Mouse (Mus musculus) T-helper 2 cell (primary cell): Measurements from ENCODE around the gene Gng13.
"Not testable (repeated sequence)": the region's sequence is repeated elsewhere in the genome, so short reads cannot be mapped to it uniquely, and the experiment has no call there.

Source experiments
- in situ Hi-C: fragments of 300-600 bp; cut with MboI, MseI; formaldehyde crosslinking; loops from one replicate; pipeline ENCODE4 v1.15.1; 2025; ENCODE audit warnings: high pct_unique_total_duplicates

Gene Gng13

GRCm38 (mm10) chr17:25728009-25728270 is 11.0 kb downstream of the Gng13 start:
- in situ Hi-C loops = loop anchor here (5.0 kb wide), 1 partner anchor 194 kb away; no protein-coding TSS in a partner anchor

- in situ Hi-C loops = no loop called here
These were observed 15.1 kb downstream of the Gng13 start for GRCm38 (mm10) chr17:25732082-25732481.

- in situ Hi-C loops = loop anchor here (5.0 kb wide), 1 partner anchor 47 kb away; no protein-coding TSS in a partner anchor
These were observed 18.3 kb downstream of the Gng13 start for GRCm38 (mm10) chr17:25735246-25735645.

GRCm38 (mm10) chr17:25735745-25736144 is 18.8 kb downstream of the Gng13 start, which contains the start of gene Mslnl:
Mslnl (plus strand) TSS chr17:25736042.
- in situ Hi-C loops = loop anchor here (5.0 kb wide), 1 partner anchor 47 kb away; no protein-coding TSS in a partner anchor

- in situ Hi-C loops = loop anchor here (5.0 kb wide), 1 partner anchor 43 kb away; no protein-coding TSS in a partner anchor
These were observed 21.9 kb downstream of the Gng13 start for GRCm38 (mm10) chr17:25738861-25739260.

GRCm38 (mm10) chr17:25741471-25741870 is 24.5 kb downstream of the Gng13 start:
- in situ Hi-C loops = not testable (repeated sequence)

- in situ Hi-C loops = no loop called here
These were observed 26.9 kb downstream of the Gng13 start for GRCm38 (mm10) chr17:25743831-25744230.

- in situ Hi-C loops = no loop called here
These were observed 27.3 kb downstream of the Gng13 start for GRCm38 (mm10) chr17:25744311-25744710.

GRCm38 (mm10) chr17:25748238-25748637 is 31.3 kb downstream of the Gng13 start:
- in situ Hi-C loops = no loop called here

GRCm38 (mm10) chr17:25749314-25749713 is 32.3 kb downstream of the Gng13 start:
- in situ Hi-C loops = no loop called here

- in situ Hi-C loops = no loop called here
These were observed 34.5 kb downstream of the Gng13 start for GRCm38 (mm10) chr17:25751446-25751845.

- in situ Hi-C loops = no loop called here
These were observed 37.3 kb downstream of the Gng13 start, which contains the start of gene Msln for GRCm38 (mm10) chr17:25754241-25754640. Msln (minus strand) TSS chr17:25754378.

- in situ Hi-C loops = no loop called here
These were observed 38.1 kb downstream of the Gng13 start for GRCm38 (mm10) chr17:25755086-25755485.

- in situ Hi-C loops = no loop called here
These were observed 38.8 kb downstream of the Gng13 start for GRCm38 (mm10) chr17:25755627-25756377.

GRCm38 (mm10) chr17:25756378-25757242 is 39.6 kb downstream of the Gng13 start:
- in situ Hi-C loops = no loop called here

GRCm38 (mm10) chr17:25757691-25758090 is 40.7 kb downstream of the Gng13 start:
- in situ Hi-C loops = no loop called here

- in situ Hi-C loops = loop anchor here (10.0 kb wide), 1 partner anchor 465 kb away; the partner anchor contains the start of gene Prss34
These were observed 43.2 kb downstream of the Gng13 start for GRCm38 (mm10) chr17:25760148-25760547.

- in situ Hi-C loops = loop anchor here (10.0 kb wide), 1 partner anchor 467 kb away; the partner anchor contains the start of gene Prss34
These were observed 44.6 kb downstream of the Gng13 start for GRCm38 (mm10) chr17:25761561-25761970.

- in situ Hi-C loops = loop anchor here (10.0 kb wide), 1 partner anchor 468 kb away; the partner anchor contains the start of gene Prss34
These were observed 45.6 kb downstream of the Gng13 start for GRCm38 (mm10) chr17:25762591-25762990.

GRCm38 (mm10) chr17:25765886-25766285 is 48.9 kb downstream of the Gng13 start:
- in situ Hi-C loops = loop anchor here (10.0 kb wide), 1 partner anchor 471 kb away; the partner anchor contains the start of gene Prss34
